Mouse (Mus musculus) testis, adult 2 months (tissue): ENCODE results near the gene Dennd6b.

Experiments used
- CTCF ChIP-seq: fragments of 200-500 bp; IDR thresholded peaks from 2 replicates; pipeline ENCODE4 v1.5.1; 2012; ENCODE audit warnings: low read depth, mild to moderate bottlenecking, inconsistent platforms, low read length, moderate library complexity; ENCODE audit not compliant: control insufficient read depth, insufficient read depth, insufficient replicate concordance
- POLR2A ChIP-seq: fragments of 200-500 bp; IDR thresholded peaks from 2 replicates; pipeline ENCODE4 v1.6.1; 2012; ENCODE audit warnings: low read depth, mild to moderate bottlenecking, inconsistent platforms, low read length, moderate library complexity; ENCODE audit not compliant: control insufficient read depth

DNA sequence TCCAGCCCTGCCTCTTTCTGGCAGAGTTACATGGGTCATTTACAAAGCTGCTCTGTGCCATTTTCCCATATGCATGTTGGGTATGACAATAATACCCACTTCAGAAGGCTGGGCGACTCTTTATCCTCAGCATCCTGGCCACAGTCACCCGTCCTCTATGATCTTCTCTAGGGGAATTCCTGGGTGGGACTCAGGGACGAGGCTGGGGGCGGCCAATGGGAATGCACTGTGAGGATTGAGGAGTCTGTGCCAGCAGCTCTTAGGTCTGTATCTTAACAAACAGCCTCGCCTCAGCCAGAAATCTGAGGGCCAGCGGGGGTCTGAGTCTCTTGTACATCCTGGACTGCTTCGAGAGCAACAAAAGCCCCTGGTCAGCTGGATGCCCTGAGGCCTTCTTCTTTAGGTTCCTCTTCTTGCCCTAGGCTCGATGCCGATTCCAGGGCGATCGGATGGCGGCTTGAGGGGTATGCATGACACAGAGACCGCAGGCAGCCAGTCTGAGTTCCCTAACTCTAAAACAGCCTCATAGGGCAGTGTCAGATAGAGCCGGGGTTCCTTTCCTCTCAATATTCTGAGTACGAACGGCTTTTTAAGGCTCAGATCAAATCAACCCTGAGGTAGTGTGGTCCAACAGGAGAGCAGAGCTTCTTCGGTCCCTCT lies 23.9 kb downstream of the Dennd6b start:
- TF ChIP-seq POLR2A = no peak
- no peak for TF ChIP-seq CTCF
